Mouse (Mus musculus) liver, adult 2 months (tissue): ENCODE results near the gene Pof1b. TPM values are rescaled to one million over a fixed set of nuclear protein-coding genes. Genes with fewer than 3 reads are reported as not detected.

Experiments used
- DNase-seq: peaks from one replicate; pipeline ENCODE4 v3.0.0-alpha.2; 2011; ENCODE audit warnings: low read depth, low spot score; ENCODE audit errors: extremely low read depth
- H3K27ac ChIP-seq: fragments of 200-500 bp; replicated peaks from 2 replicates; pipeline ENCODE4 v1.5.1; 2012; ENCODE audit warnings: low read depth, mild to moderate bottlenecking, control low read depth, inconsistent platforms, low read length; ENCODE audit not compliant: insufficient read depth
- H3K27me3 ChIP-seq: fragments of 200-500 bp; 2 replicates; pipeline ENCODE4 v1.6.1; 2012; ENCODE audit warnings: mild to moderate bottlenecking, moderate library complexity, low read length, inconsistent platforms; ENCODE audit not compliant: control insufficient read depth, insufficient read depth
- H3K36me3 ChIP-seq: fragments of 200-500 bp; 2 replicates; pipeline ENCODE4 v1.6.1; 2012; ENCODE audit warnings: low read length, inconsistent platforms; ENCODE audit not compliant: control insufficient read depth, insufficient read depth
- H3K4me1 ChIP-seq: fragments of 200-500 bp; 2 replicates; pipeline ENCODE4 v1.6.1; 2011; ENCODE audit warnings: low read length; ENCODE audit not compliant: control insufficient read depth, insufficient read depth
- H3K4me3 ChIP-seq: fragments of 200-500 bp; 2 replicates; pipeline ENCODE4 v1.5.1; 2011; ENCODE audit warnings: low read depth, mild to moderate bottlenecking, control low read depth, low read length, moderate library complexity; ENCODE audit not compliant: insufficient read depth
- H3K79me2 ChIP-seq: fragments of 200-500 bp; 2 replicates; pipeline ENCODE4 v1.6.1; 2012; ENCODE audit warnings: inconsistent platforms, mild to moderate bottlenecking, low read length, moderate library complexity; ENCODE audit not compliant: control insufficient read depth, insufficient read depth
- H3K9ac ChIP-seq: fragments of 200-500 bp; 2 replicates; pipeline ENCODE4 v1.6.1; 2012; ENCODE audit warnings: low read depth, mild to moderate bottlenecking, control low read depth, inconsistent platforms, low read length
- CTCF ChIP-seq: fragments of 200-500 bp; IDR thresholded peaks from 2 replicates; pipeline ENCODE4 v1.5.1; 2011; ENCODE audit warnings: low read depth, low read length, control low read depth
- POLR2A ChIP-seq: fragments of 200-500 bp; IDR thresholded peaks from 2 replicates; pipeline ENCODE4 v1.6.1; 2011; ENCODE audit warnings: low read length, control low read depth; ENCODE audit not compliant: insufficient read depth; ENCODE audit errors: extremely low read depth
- WGBS: fragments of 180-500 bp; shearing (Covaris S2); methylation state at CpG from one replicate; pipeline ENCODE4 v1.1.7; 2018; 5-methylcytosine and 5-hydroxymethylcytosine counted together
- polyA plus RNA-seq: library from polyadenylated mRNA; depleted of rRNA; stranded (reverse); fragments of >200 nt; gene quantifications from 2 replicates; pipeline ENCODE4 v1.2.3, GENCODE M21; 2012; rRNA removed
- total RNA-seq: library from RNA; depleted of rRNA; stranded (reverse); fragments of >200 nt; gene quantifications from 2 replicates; pipeline ENCODE4 v1.2.3, GENCODE M21; 2014; rRNA removed

The Pof1b gene
- total RNA-seq = 0.09 TPM in 1 of 2 replicates, not detected in the other
- polyA plus RNA-seq = not detected in 2 replicates

DNA sequence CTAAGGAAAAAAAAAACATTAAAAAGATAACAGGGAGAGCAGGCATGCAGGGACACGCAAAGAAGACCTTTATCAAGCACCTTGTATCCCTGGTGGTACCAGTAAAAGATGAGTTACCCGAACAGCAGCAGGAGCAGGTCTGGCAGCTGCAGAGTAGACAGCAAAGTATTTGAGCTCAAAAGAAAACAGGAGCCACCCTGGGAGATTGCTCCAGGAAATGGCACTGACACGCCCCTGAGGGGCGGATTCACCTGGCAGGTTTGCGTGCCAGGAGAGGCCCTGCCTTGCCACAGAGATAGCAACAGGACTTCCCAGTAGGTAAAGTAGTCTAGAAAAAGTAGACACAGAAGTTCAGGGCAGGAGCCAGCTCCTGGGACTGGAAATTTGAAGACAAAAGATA lies at the start of gene Pof1b:
Pof1b (minus strand) TSS at position 144 of the 400 bp plus-strand sequence.
- no peak within 1 kb of the TSS for H3K4me3 ChIP-seq
- WGBS = 57% methylated on average over 5 of the region's 5 CpGs
- no peak within 1 kb of the TSS for H3K9ac ChIP-seq
- H3K27ac ChIP-seq = no peak within 1 kb of the TSS
- H3K27me3 ChIP-seq = no peaks in the 10 kb centered on the region
- H3K36me3 ChIP-seq = no peaks in the 10 kb centered on the region
- no peak for DNase-seq
- no peaks in the 10 kb centered on the region for H3K4me1 ChIP-seq
- TF ChIP-seq POLR2A (no peak), CTCF (no peak)
- no peaks in the 10 kb centered on the region for H3K79me2 ChIP-seq

GRCm38 (mm10) chrX:112716587-112716986 lies 18.1 kb upstream of the Pof1b start:
- Histone ChIP-seq H3K4me1 (no peaks in the 10 kb centered on the region), H3K4me3 (no peak overlapping the region), H3K27ac (no peak overlapping the region), H3K79me2 (no peaks in the 10 kb centered on the region), H3K36me3 (no peaks in the 10 kb centered on the region), H3K27me3 (no peaks in the 10 kb centered on the region), H3K9ac (no peak overlapping the region)
- DNase-seq = no peak
- TF ChIP-seq CTCF = no peak
- TF ChIP-seq POLR2A = no peak

- H3K36me3 ChIP-seq = no peaks in the 10 kb centered on the region
- no peaks in the 10 kb centered on the region for H3K4me1 ChIP-seq
- H3K79me2 ChIP-seq = no peaks in the 10 kb centered on the region
- H3K4me3 ChIP-seq = no peak overlapping the region
- no peaks in the 10 kb centered on the region for H3K27me3 ChIP-seq
- no peak overlapping the region for H3K9ac ChIP-seq
- no peak for TF ChIP-seq POLR2A
- TF ChIP-seq CTCF = no peak
- 40% methylated on average over 1 of the region's 1 CpGs for WGBS
- no peak overlapping the region for H3K27ac ChIP-seq
- no peak for DNase-seq
Measured at GRCm38 (mm10) chrX:112694392-112694791, 4.1 kb downstream of the Pof1b start.

GRCm38 (mm10) chrX:112680605-112681004 lies 17.8 kb downstream of the Pof1b start:
- 18% methylated on average over 5 of the region's 5 CpGs for WGBS
- no peak overlapping the region for H3K4me3 ChIP-seq
- H3K4me1 ChIP-seq = no peaks in the 10 kb centered on the region
- H3K36me3 ChIP-seq = no peaks in the 10 kb centered on the region
- H3K9ac ChIP-seq = no peak overlapping the region
- TF ChIP-seq POLR2A = no peak
- no peak for TF ChIP-seq CTCF
- no peak overlapping the region for H3K27ac ChIP-seq
- H3K79me2 ChIP-seq = no peaks in the 10 kb centered on the region
- no peak for DNase-seq
- H3K27me3 ChIP-seq = no peaks in the 10 kb centered on the region

GRCm38 (mm10) chrX:112675525-112675924 lies 22.9 kb downstream of the Pof1b start:
- Histone ChIP-seq H3K4me1 (no peaks in the 10 kb centered on the region), H3K79me2 (no peaks in the 10 kb centered on the region), H3K4me3 (no peak overlapping the region), H3K36me3 (no peaks in the 10 kb centered on the region), H3K27ac (no peak overlapping the region), H3K9ac (no peak overlapping the region), H3K27me3 (no peaks in the 10 kb centered on the region)
- DNase-seq = no peak
- WGBS = 14% methylated on average over 1 of the region's 1 CpGs
- TF ChIP-seq POLR2A = no peak
- TF ChIP-seq CTCF = no peak

DNA sequence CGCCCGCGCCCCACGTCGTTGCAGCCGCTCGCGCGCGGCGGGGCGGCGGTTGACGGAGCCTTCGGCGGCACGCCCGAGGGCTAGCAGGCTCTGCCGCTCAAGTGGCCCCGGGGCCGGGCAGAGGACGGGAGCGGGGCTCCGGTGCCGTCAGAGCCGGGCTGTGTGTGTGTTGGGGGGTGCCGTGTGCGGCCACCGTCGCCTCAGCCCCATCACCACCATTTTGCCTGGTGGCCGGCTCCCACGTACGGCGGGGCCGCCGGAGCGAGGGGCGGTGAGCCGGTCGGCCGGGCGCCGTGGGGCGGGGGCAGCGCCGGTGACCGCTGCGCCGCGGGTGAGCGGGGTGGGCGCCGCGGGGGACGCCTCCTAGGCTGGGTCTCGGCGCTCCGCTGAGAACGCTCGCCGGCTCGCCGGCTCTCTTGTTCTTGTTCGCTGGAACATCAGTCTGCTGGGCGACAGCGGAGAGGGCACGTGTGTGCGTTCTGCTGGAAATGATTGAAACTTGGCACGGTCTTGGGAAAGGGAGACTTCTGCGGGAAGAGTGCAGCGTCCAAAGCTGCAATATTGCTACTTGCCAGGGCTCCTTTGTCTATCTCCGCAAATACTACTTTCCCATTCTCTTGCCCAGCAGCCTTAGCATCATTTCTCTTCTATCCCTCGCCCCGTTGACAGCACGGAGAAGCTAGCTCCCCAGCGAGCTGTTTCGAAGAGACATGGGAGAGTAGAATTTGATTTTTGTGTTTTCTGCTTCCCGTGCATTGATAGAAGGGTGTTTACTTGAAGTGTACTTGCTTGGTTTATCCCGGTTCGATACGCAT lies 96.9 kb downstream of the Pof1b start:
- Histone ChIP-seq H3K9ac (0 out of 2 replicates have a peak overlapping the region, but pooled peaks have one; percentile 23), H3K27ac (no peak overlapping the region), H3K4me3 (peak overlapping the region; percentile 57), H3K27me3 (peaks cover 8% of the 10 kb centered on the region; the same call in 1 of the 2 replicates), H3K36me3 (no peaks in the 10 kb centered on the region), H3K79me2 (no peaks in the 10 kb centered on the region), H3K4me1 (no peaks in the 10 kb centered on the region; the same call in 1 of the 2 replicates)
- no peak for TF ChIP-seq CTCF
- no peak for TF ChIP-seq POLR2A
- DNase-seq = no peak
- 2% methylated on average over 63 of the region's 81 CpGs for WGBS
